Mouse (Mus musculus) kidney, postnatal 36 days (tissue): ENCODE results near the gene Tada2a.

ENCODE experiments used
- DNase-seq, 2 experiments: peaks; one replicate each; pipeline ENCODE4 v3.0.0; 2021 to 2022; ENCODE audit warnings: mixed read lengths in 2 of 2

Tada2a gene

DNA sequence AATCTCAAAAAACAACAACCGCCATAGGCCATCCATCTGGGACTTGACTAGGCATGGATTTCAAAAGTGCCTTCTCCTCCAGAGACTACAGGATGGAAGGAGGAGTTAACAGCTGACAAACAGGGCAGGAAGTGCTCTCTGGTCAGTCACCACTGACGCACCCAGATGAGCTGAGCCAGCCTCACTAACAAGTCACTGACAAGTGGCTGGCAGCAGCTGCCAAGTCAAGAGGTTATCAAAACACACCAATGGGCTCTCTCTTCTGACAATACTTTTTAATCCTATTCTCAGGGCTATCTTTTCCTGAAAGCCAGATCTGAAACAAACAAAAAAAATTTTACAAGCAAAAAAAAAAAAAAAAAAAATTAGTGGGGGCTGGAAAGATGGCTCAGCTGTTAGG lies 66.6 kb downstream of the Tada2a start:
- peak in 1 of 2 experiments; percentile 25 for DNase-seq

DNA sequence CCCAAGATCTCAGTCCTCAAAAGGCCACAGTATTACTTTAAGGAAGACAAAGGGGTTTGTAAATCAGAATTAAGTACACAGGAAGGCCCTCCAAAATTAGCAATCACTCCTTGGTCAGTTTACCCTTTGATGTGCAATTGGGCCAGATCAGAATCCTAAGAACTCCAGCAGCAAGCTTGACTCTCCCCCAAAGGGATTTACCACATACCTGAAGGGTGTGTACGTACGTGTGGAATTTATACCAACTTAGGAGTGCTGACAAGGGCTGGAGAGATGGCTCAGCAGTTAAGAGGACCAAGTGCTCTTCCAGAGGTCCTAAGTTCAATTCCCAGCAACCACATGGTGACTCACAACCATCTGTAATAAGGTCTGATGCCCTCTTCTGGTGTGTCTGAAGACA lies 67.5 kb downstream of the Tada2a start:
- no peak for DNase-seq

GRCm38 (mm10) chr11:84060635-84061034 lies 68.8 kb downstream of the Tada2a start:
- DNase-seq: no peak

GRCm38 (mm10) chr11:84059784-84060183 lies 69.6 kb downstream of the Tada2a start:
- no peak for DNase-seq

GRCm38 (mm10) chr11:84057418-84057817 lies 72.0 kb downstream of the Tada2a start:
- no peak for DNase-seq

GRCm38 (mm10) chr11:84053524-84054163 lies 75.8 kb downstream of the Tada2a start:
- peak in 1 of 2 experiments; percentile 68 for DNase-seq

DNA sequence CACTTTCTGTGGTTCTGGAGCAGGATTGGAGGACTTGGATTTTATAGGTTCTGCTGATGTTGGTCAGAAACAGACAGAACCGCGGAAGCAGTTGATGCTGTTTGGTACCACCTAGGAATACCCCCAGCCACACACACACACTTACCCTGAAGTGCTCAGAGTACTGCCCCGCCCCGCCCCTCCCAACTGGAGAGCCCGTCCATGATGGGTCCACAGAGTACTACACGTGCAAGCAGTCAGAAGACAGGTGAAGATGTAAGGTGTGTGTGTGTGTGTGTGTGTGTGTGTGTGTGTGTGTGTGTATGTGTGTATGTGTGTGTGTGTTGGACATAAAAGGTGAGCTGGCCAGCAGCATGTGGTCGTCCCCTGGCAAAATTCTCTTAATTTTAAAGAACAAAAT lies 76.3 kb downstream of the Tada2a start:
- DNase-seq: no peak

DNA sequence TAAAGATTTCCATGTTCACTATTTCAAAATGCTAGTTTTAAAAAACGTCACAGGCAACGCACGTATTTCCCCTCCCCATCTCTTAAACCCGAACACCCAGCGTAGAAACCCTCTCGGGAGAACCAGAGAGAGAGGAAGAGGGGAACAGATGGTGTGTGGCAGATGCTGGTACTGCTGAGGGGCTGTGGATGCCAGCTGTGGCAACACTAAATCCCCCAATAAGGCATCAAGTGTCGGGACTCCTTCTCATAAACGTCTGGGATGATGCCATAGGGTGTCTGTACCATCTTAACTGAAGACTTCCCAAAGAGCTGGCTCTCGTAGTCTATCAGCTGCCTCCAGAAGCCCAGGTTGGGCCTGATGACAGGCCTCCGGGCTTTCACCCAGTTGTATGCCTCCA lies 81.0 kb downstream of the Tada2a start:
- no peak for DNase-seq

GRCm38 (mm10) chr11:84047270-84047669 lies 82.1 kb downstream of the Tada2a start:
- no peak for DNase-seq

DNA sequence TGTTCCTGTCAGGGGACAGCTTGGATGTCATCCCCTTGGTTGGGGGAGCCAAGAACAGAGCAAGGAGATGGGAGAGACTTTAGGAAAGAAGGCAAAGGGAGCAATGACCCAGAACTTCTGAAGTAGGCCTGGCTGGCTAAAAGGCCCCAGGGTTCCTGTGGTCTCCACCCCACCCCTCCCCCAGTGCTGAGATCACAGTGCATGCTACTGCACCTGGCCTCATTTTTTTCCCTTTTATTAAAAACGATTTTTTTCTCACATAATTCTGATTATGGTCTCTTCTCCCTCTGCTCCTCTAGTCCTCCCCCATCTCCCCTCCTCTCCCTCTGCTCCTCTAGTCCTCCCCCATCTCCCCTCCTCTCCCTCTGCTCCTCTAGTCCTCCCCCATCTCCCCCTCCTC lies 84.4 kb downstream of the Tada2a start:
- no peak for DNase-seq

DNA sequence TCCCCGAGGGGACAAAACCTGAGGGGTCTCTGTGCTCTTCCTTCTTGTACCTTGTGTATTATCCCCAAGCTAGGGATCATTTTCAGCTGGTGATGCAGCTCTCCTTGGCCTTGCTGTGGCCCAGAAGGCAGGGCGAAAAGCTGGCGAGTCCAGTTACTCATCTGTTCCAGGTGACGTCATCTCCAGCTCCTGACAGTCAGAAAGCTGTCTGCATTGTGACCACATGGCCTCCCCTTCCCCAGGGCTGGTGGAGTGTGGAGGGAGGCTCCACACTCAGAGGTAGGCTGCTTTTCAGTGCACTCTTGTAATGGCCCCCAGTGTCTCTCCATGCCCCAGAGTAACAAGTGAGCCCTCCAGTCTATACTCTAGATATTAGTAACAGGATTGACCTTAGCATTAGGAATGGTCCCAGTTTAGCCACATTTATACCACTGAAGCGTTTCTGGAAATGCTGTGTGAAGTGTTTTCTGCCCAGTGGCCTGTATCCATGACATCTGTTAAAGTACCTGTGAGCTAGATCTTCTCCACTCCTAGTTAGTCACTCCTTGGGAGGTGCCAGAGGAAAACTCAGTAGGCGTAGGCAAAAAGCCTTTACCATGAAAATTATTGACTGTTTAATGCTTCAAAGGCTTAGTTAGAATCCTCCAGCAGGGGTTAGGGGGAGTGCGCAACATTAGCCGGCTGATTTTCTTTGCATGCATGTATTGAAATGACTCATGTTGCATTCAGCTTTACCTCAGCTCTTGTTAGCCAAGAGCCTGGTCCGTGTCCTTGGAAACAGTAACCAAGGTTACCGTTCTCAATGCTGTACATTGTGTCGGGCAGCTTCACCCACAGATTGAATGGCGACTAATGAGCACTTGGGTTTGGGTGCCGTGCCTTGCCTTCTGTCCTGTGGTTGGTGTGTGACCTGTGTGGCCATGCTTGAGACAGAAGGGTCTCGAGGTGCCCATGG lies 86.3 kb downstream of the Tada2a start:
- no peak for DNase-seq

GRCm38 (mm10) chr11:84040621-84041020 lies 88.8 kb downstream of the Tada2a start:
- no peak for DNase-seq

GRCm38 (mm10) chr11:84033671-84034070 lies 95.7 kb downstream of the Tada2a start:
- no peak for DNase-seq

DNA sequence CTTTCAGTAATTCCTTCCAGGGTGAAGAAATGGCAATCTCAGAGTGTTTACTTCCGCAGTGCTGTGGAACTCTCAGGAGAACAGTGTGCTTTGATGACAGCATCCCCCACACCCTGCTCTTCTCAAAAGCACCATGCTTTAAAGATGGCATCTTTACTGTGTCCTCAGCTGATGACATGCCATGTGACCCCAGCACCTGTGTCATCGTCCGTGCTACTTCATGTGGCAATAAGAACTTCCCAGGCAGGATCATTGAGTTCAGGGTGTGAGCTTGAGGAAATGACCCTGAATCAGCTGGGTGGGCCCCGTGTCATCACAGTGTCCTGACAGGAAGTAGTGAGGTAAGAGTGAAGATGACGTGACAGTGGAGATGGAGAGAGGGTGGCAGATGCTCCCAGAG lies 96.8 kb downstream of the Tada2a start:
- no peak for DNase-seq

- DNase-seq: peak; percentile 26 to 70
Measured at GRCm38 (mm10) chr11:84031971-84032370, 97.4 kb downstream of the Tada2a start.
